Mouse (Mus musculus) hindbrain, embryonic 14.5 days (tissue): Measurements from ENCODE around the gene Rhod. TPM values are rescaled to one million over a fixed set of nuclear protein-coding genes. Genes with fewer than 3 reads are reported as not detected.

Source experiments
- ATAC-seq: fragments of 200-750 bp; cut with Nextera tagmentation; 2 replicates; pipeline ENCODE4 v1.8.0; 2017; ENCODE audit warnings: moderate number of reproducible peaks, mild to moderate bottlenecking, moderate TSS enrichment, moderate library complexity; ENCODE audit not compliant: low FRiP score
- DNase-seq: peaks from one replicate; pipeline ENCODE4 v3.0.0-alpha.2; 2015; ENCODE audit warnings: low spot score
- H3K27ac ChIP-seq: fragments of 300-500 bp; sonication (generic); 2 replicates; pipeline ENCODE4 v1.5.1; 2014; ENCODE audit warnings: mild to moderate bottlenecking, moderate library complexity
- H3K27me3 ChIP-seq: fragments of 300-500 bp; sonication (generic); 2 replicates; pipeline ENCODE4 v1.6.1; 2014; ENCODE audit warnings: mild to moderate bottlenecking, low read length, mixed read lengths; ENCODE audit not compliant: control insufficient read depth, insufficient read depth
- H3K36me3 ChIP-seq: fragments of 300-500 bp; sonication (generic); replicated peaks from 2 replicates; pipeline ENCODE4 v1.6.1; 2014; ENCODE audit not compliant: control insufficient read depth, insufficient read depth
- H3K4me1 ChIP-seq: fragments of 300-500 bp; sonication (generic); replicated peaks from 2 replicates; pipeline ENCODE4 v1.6.1; 2014; ENCODE audit warnings: antibody characterized with exemption, low read length, mixed read lengths; ENCODE audit not compliant: control insufficient read depth, insufficient read depth
- H3K4me2 ChIP-seq: fragments of 300-500 bp; sonication (generic); replicated peaks from 2 replicates; pipeline ENCODE4 v1.6.1; 2014; ENCODE audit warnings: mild to moderate bottlenecking, moderate library complexity
- H3K4me3 ChIP-seq: fragments of 300-500 bp; sonication (generic); replicated peaks from 2 replicates; pipeline ENCODE4 v1.5.1; 2014; ENCODE audit warnings: mild to moderate bottlenecking, low read length
- H3K9ac ChIP-seq: fragments of 300-500 bp; sonication (generic); 2 replicates; pipeline ENCODE4 v1.6.1; 2014
- H3K9me3 ChIP-seq: fragments of 300-500 bp; sonication (generic); 2 replicates; pipeline ENCODE4 v1.6.1; 2016; ENCODE audit warnings: low read length; ENCODE audit not compliant: control insufficient read depth
- WGBS: fragments of 180-500 bp; shearing (Covaris S2); extraction: QIAGEN DNeasy Blood & Tissue Kit; methylation state at CpG from one replicate; pipeline ENCODE4 v1.1.7; 2014; 5-methylcytosine and 5-hydroxymethylcytosine counted together
- polyA plus RNA-seq: library from polyadenylated mRNA; unstranded; fragments of >200 nt; fragmentation: Nextera tagmentation; extraction: Ambion mirVana; gene quantifications from 2 replicates; pipeline ENCODE4 v1.2.1, GENCODE M21; 2014

Rhod gene
- polyA plus RNA-seq, 1 experiment from 2014 or later: 7.2 TPM

DNA sequence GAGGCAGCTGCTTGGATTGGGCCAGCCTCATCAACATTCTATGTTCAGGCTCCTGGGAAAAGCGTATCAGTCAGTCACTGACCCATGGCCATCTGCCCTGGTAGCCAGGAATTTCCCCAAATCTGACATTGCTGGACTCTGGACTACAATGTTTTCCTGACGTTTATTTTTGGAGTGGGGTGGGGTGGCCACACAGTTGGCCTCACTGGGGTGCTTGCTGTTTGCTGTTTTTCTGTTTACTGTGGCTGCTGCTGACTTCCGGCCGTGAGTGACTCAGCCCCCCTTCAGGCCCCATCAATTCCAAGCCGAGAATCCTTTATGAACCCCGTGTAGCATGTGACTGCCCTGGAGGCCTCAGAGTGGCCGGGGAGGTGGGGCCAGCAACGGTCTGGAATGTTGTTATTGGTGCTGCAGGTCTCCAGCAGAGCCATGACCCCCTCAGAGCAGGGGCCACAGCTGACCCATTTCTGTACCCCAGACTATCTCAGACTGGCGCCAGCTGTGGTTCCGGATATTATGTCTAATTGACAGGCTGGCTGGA lies 2.5 kb upstream of the Rhod start:
- WGBS: 28% methylated on average over 10 of the region's 10 CpGs
- Histone ChIP-seq H3K9me3 (no peaks in the 10 kb centered on the region), H3K27me3 (peaks cover 28% of the 10 kb centered on the region), H3K27ac (no peak overlapping the region), H3K4me1 (0 out of 2 replicates have a peak, but pooled peaks cover 11% of the 10 kb centered on the region), H3K4me3 (no peak overlapping the region), H3K4me2 (no peak overlapping the region), H3K36me3 (no peaks in the 10 kb centered on the region), H3K9ac (no peak overlapping the region)
- no peak for DNase-seq
- ATAC-seq: no peak

- H3K9me3 ChIP-seq: no peaks in the 10 kb centered on the region
These were observed 1.9 kb upstream of the Rhod start for GRCm38 (mm10) chr19:4441090-4441591.

DNA sequence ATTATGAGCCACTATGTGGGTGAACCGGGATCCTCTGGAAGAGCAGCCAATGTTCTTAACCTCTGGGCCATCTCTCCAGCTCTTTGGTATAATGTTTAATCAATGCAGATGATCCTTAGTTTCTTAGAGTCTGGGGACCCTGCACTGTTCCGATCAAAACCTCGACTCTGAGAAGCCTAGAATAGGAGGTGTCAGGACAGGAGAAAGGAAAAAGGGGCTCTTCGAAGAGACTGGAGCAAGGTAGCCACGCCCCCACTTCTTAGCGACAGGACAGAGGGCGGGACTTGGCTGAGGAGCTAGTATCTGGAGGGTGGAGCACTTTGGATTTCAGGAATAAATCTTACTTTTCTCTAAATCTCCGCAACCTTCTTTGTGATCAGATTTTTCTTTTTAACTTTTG lies 990 bp upstream of the Rhod start:
- H3K27me3 ChIP-seq: peaks cover 28% of the 10 kb centered on the region

More at GRCm38 (mm10) chr19:4441090-4441591, 1.9 kb upstream of the Rhod start:
- no peak overlapping the region for H3K4me3 ChIP-seq
- H3K9ac ChIP-seq: no peak overlapping the region
- H3K27ac ChIP-seq: no peak overlapping the region
- 0 out of 2 replicates have a peak, but pooled peaks cover 11% of the 10 kb centered on the region for H3K4me1 ChIP-seq
- ATAC-seq: no peak
- DNase-seq: peak; percentile 60
- WGBS: 38% methylated on average over 6 of the region's 6 CpGs
- peaks cover 28% of the 10 kb centered on the region for H3K27me3 ChIP-seq
- H3K36me3 ChIP-seq: no peaks in the 10 kb centered on the region
- H3K4me2 ChIP-seq: no peak overlapping the region

DNA sequence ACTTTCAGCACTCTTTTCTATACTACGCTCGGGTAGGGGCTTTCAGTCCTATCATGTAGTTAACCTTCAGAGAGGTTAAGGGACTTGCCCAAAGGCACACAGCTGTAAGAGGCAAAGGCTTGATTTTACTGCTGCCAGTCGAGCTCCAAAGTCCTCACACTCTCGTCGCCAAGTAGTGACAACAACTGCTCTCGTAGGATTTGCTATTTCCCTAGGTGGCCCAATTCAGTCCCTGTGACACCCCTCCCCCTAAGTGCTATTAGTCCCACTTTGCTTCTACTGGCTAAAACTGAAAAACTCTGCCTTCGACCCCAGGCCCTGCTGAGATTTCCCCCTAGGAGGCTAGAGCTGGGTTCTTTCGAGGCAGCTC lies 456 bp downstream of the Rhod start:
- H3K36me3 ChIP-seq: no peaks in the 10 kb centered on the region
- no peak for ATAC-seq
- H3K27ac ChIP-seq: no peak overlapping the region
- H3K9me3 ChIP-seq: no peaks in the 10 kb centered on the region
- H3K4me1 ChIP-seq: 0 out of 2 replicates have a peak, but pooled peaks cover 11% of the 10 kb centered on the region
- peaks cover 28% of the 10 kb centered on the region for H3K27me3 ChIP-seq
- peak overlapping the region; percentile 44 for H3K4me3 ChIP-seq
- H3K4me2 ChIP-seq: peak overlapping the region; percentile 79
- no peak for DNase-seq
- 10% methylated on average over 8 of the region's 8 CpGs for WGBS
- H3K9ac ChIP-seq: peak overlapping the region; percentile 55

More for the DNA sequence above, 990 bp upstream of the Rhod start:
- H3K4me1 ChIP-seq: 0 out of 2 replicates have a peak, but pooled peaks cover 11% of the 10 kb centered on the region
- H3K9me3 ChIP-seq: no peaks in the 10 kb centered on the region
- no peak for ATAC-seq
- no peak overlapping the region for H3K4me3 ChIP-seq
- H3K9ac ChIP-seq: no peak overlapping the region
- H3K27ac ChIP-seq: no peak overlapping the region
- no peaks in the 10 kb centered on the region for H3K36me3 ChIP-seq
- no peak for DNase-seq
- 13% methylated on average over 8 of the region's 8 CpGs for WGBS
- H3K4me2 ChIP-seq: peak overlapping the region; percentile 79; the same call in 1 of the 2 replicates

GRCm38 (mm10) chr19:4437886-4438285 lies 1.3 kb downstream of the Rhod start:
- peaks cover 28% of the 10 kb centered on the region for H3K27me3 ChIP-seq
- no peak overlapping the region for H3K27ac ChIP-seq
- H3K4me3 ChIP-seq: no peak overlapping the region
- H3K9me3 ChIP-seq: no peaks in the 10 kb centered on the region
- H3K9ac ChIP-seq: no peak overlapping the region
- H3K36me3 ChIP-seq: no peaks in the 10 kb centered on the region
- ATAC-seq: no peak
- 0 out of 2 replicates have a peak, but pooled peaks cover 11% of the 10 kb centered on the region for H3K4me1 ChIP-seq
- no peak overlapping the region for H3K4me2 ChIP-seq
- DNase-seq: no peak
- 77% methylated on average over 6 of the region's 6 CpGs for WGBS

DNA sequence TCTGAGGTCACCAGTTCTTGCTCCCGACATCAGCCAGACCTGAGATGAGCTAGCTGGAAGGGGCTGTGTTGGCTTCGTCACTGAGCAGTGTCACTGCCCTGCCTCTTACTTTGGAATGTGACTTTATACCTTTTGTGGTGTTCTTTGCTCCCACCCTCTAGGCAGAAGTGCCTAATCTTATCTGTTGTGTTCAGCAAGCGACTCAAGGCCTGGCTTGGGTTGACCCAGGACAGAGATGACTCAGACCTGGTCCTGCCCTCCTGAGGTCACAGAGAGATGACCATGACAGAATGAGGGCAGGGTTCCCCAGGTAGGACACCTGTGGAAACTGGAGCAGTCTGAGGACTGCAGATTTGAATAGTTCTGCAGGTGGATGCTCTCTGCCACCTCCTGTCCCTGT lies 3.0 kb downstream of the Rhod start:
- H3K4me3 ChIP-seq: no peak overlapping the region
- H3K9ac ChIP-seq: no peak overlapping the region
- 92% methylated on average over 3 of the region's 3 CpGs for WGBS
- H3K4me1 ChIP-seq: 0 out of 2 replicates have a peak, but pooled peaks cover 11% of the 10 kb centered on the region
- H3K27me3 ChIP-seq: peaks cover 28% of the 10 kb centered on the region
- ATAC-seq (no peak), DNase-seq (no peak)
- no peaks in the 10 kb centered on the region for H3K36me3 ChIP-seq
- H3K27ac ChIP-seq: no peak overlapping the region
- no peaks in the 10 kb centered on the region for H3K9me3 ChIP-seq
- H3K4me2 ChIP-seq: no peak overlapping the region

DNA sequence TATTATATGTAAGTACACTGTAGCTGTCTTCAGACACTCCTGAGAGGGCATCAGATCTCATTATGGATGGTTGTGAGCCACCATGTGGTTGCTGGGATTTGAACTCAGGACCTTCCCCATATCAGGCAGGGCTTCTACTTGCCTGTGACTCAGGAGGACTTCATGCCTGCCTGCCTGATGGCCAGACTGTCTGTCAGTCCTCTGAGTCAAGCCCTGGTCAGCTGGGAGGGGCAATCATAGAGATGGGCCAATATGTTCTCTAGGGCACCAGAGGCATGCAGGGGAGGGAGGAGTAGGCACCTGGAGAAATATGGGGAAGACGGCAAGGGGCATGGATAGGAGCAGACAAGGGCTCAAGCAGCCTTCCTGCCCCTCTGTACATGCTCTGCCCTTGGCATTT lies 4.2 kb downstream of the Rhod start:
- H3K27me3 ChIP-seq: peaks cover 17% of the 10 kb centered on the region
- ATAC-seq (no peak), DNase-seq (no peak)
- no peak overlapping the region for H3K9ac ChIP-seq
- H3K27ac ChIP-seq: no peak overlapping the region
- H3K4me2 ChIP-seq: no peak overlapping the region
- H3K36me3 ChIP-seq: no peaks in the 10 kb centered on the region
- 95% methylated on average over 1 of the region's 1 CpGs for WGBS
- H3K9me3 ChIP-seq: no peaks in the 10 kb centered on the region
- no peak overlapping the region for H3K4me3 ChIP-seq
- H3K4me1 ChIP-seq: 0 out of 2 replicates have a peak, but pooled peaks cover 10% of the 10 kb centered on the region

DNA sequence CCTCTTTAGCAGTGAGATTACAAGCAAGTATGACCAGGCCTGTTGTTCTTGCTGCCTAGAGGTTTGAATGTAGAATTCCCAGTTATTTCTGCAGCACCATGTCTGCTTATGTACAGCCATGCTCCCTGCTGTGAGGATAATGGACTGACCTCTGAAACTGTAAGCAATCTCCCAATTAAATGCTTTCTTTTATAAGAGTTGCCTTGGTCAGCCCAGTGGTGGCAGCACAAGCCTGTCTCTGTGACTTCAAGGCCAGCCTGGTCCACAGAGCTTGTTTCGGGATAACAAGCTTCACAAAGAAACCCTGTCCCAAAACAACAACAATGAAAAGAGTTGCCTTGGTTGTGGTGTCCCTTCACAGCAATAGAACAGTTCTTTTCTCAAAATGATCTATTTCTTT lies 5.5 kb downstream of the Rhod start:
- no peak for ATAC-seq

GRCm38 (mm10) chr19:4430091-4430620 lies 9.1 kb downstream of the Rhod start:
- ATAC-seq: no peak
- H3K4me3 ChIP-seq: no peak overlapping the region
- no peaks in the 10 kb centered on the region for H3K36me3 ChIP-seq
- no peak for DNase-seq
- H3K4me2 ChIP-seq: no peak overlapping the region
- H3K4me1 ChIP-seq: no peaks in the 10 kb centered on the region
- H3K27ac ChIP-seq: no peak overlapping the region
- no peak overlapping the region for H3K9ac ChIP-seq
- H3K9me3 ChIP-seq: no peaks in the 10 kb centered on the region
- 93% methylated on average over 4 of the region's 4 CpGs for WGBS
- H3K27me3 ChIP-seq: no peaks in the 10 kb centered on the region

More for the DNA sequence above, 5.5 kb downstream of the Rhod start:
- Histone ChIP-seq H3K4me3 (no peak overlapping the region), H3K9ac (no peak overlapping the region), H3K27ac (no peak overlapping the region), H3K4me1 (no peaks in the 10 kb centered on the region), H3K27me3 (peaks cover 6% of the 10 kb centered on the region), H3K36me3 (no peaks in the 10 kb centered on the region), H3K9me3 (no peaks in the 10 kb centered on the region), H3K4me2 (no peak overlapping the region)
- no peak for DNase-seq
- WGBS: 73% methylated on average over 1 of the region's 1 CpGs
